In genomic region chr8:122419881-122420555, GRCm38 (mm10) we compare ENCODE assay signal across 16 mouse cellular contexts. TPM values are rescaled to one million over a fixed set of nuclear protein-coding genes. Genes with fewer than 3 reads are reported as not detected.
DNase-seq lines count a peak whose midpoint lies in the region; ATAC-seq and TF ChIP-seq lines count a peak whose summit lies in the region.
"Had no signal": no experiment of that assay in that cellular context is flagged by ENCODE, and none has a peak within 500 bp of the region (broad histone marks: within the 10 kb centered on the region; RNA-seq: fewer than 3 reads in every experiment).

No protein-coding gene starts in this region.

- intact Hi-C loops in heart, postnatal 10 days (cut with DNase I): no loop called here
- intact Hi-C loops in heart, postnatal 25 days (cut with DNase I): no loop called here
- intact Hi-C loops in left cerebral cortex, postnatal 4 days (cut with DNase I): no loop called here

- no peak for ATAC-seq in stomach, postnatal 0 days (ENCODE audit: low FRiP score, low TSS enrichment)

- DNase-seq in heart, postnatal 10 days: peak; percentile 32 to 50
- DNase-seq in heart, postnatal 25 days (ENCODE audit: low spot score): no peak
- DNase-seq in 3T3-L1 (ENCODE audit: low read depth, low spot score) (peak; percentile 48), NIH3T3 (ENCODE audit: low read depth) (peak; percentile 25)
- DNase-seq in left cerebral cortex, postnatal 4 days: peak; percentile 74
- DNase-seq in stomach, postnatal 0 days (ENCODE audit: low spot score): no peak
- no peak for DNase-seq in B cell, adult 2 months
- DNase-seq in heart, adult 11 months: no peak
- DNase-seq: cerebellum, adult 11-12 months; gastrocnemius, postnatal 36 days; kidney, postnatal 4 days; liver, embryonic 13.5 days; midbrain, embryonic 14.5 days; spleen, adult 18-20 months; thymus, postnatal 25 days had no signal

- TF ChIP-seq EP300 in stomach, postnatal 0 days (optimal IDR thresholded peaks at IDR 0.05): no peak

- H3K9me3 ChIP-seq in stomach, postnatal 0 days (ENCODE audit: control insufficient read depth, low read length): no peaks in the 10 kb centered on the region
- H3K9me3 ChIP-seq: liver, embryonic 13.5 days; neural tube, embryonic 15.5 days had no signal

- TF ChIP-seq CTCF in stomach, postnatal 0 days (IDR thresholded peaks at IDR 0.05; ENCODE audit: low read depth): no peak

- H3K4me3 ChIP-seq in stomach, postnatal 0 days (ENCODE audit: low read depth, low read length): no peak overlapping the region
- H3K4me3 ChIP-seq: liver, embryonic 13.5 days; neural tube, embryonic 15.5 days had no signal

- 62% methylated on average over 9 of the region's 9 CpGs for WGBS in stomach, postnatal 0 days

- no peak overlapping the region; the same call in 1 of the 2 replicates for H3K27ac ChIP-seq in stomach, postnatal 0 days (replicated peaks)
- H3K27ac ChIP-seq: liver, embryonic 13.5 days; neural tube, embryonic 15.5 days had no signal

- H3K36me3 ChIP-seq in stomach, postnatal 0 days (ENCODE audit: control insufficient read depth, insufficient read depth, low read length): peaks cover 18% of the 10 kb centered on the region

- H3K4me2 ChIP-seq in stomach, postnatal 0 days (replicated peaks; ENCODE audit: low read depth): no peak overlapping the region
- H3K4me2 ChIP-seq: liver, embryonic 13.5 days; neural tube, embryonic 15.5 days had no signal

- no peak overlapping the region for H3K9ac ChIP-seq in stomach, postnatal 0 days (ENCODE audit: low read length)
- H3K9ac ChIP-seq: liver, embryonic 13.5 days; neural tube, embryonic 15.5 days had no signal

- H3K27me3 ChIP-seq in stomach, postnatal 0 days (ENCODE audit: control insufficient read depth, insufficient read depth, low read length): no peaks in the 10 kb centered on the region
- H3K27me3 ChIP-seq: liver, embryonic 13.5 days; neural tube, embryonic 15.5 days had no signal

- no peaks in the 10 kb centered on the region for H3K4me1 ChIP-seq in stomach, postnatal 0 days (replicated peaks; ENCODE audit: control insufficient read depth, insufficient read depth)
- H3K4me1 ChIP-seq: neural tube, embryonic 15.5 days had no signal

RNA-seq across cellular contexts. Expression of gene Il17c, which starts 1.8 kb away (rescaled TPM):
- total RNA-seq in heart, postnatal 10 days (2021): not detected
- total RNA-seq in heart, postnatal 25 days (2021): not detected
- total RNA-seq in left cerebral cortex, postnatal 4 days (2021): under 1 TPM in 1 of 2 experiments, not detected in 1; 0.52 TPM
- 0.15 and 0.32 TPM in 2 replicates for polyA plus RNA-seq in stomach, postnatal 0 days (2015; fragmentation: Nextera tagmentation; extraction: Ambion mirVana)
- total RNA-seq: gastrocnemius, postnatal 36 days had no signal
- polyA plus RNA-seq: liver, embryonic 13.5 days; midbrain, embryonic 14.5 days; neural tube, embryonic 15.5 days had no signal

RNA-seq across cellular contexts. Expression of gene Cyba, which starts 12.7 kb away (rescaled TPM):
- 10 to 100 TPM; 61.8 to 63.9 TPM for total RNA-seq in heart, postnatal 10 days (2021)
- 10 to 100 TPM; 39.4 to 45.3 TPM for total RNA-seq in heart, postnatal 25 days (2021)
- total RNA-seq in left cerebral cortex, postnatal 4 days (2021): 10 to 100 TPM in 1 of 2 experiments, 1 to 10 TPM in 1; 8.8 to 10.1 TPM
- polyA plus RNA-seq in stomach, postnatal 0 days (2015; fragmentation: Nextera tagmentation; extraction: Ambion mirVana): 250 and 267 TPM in 2 replicates

RNA-seq across cellular contexts. Expression of gene Mvd, which starts 23.2 kb away (rescaled TPM):
- 1 to 10 TPM; 5.4 to 5.7 TPM for total RNA-seq in heart, postnatal 10 days (2021)
- total RNA-seq in heart, postnatal 25 days (2021): 1 to 10 TPM; 5.3 to 5.7 TPM
- total RNA-seq in left cerebral cortex, postnatal 4 days (2021): 10 to 100 TPM; 68.7 to 78.2 TPM
- 34.6 and 35.7 TPM in 2 replicates for polyA plus RNA-seq in stomach, postnatal 0 days (2015; fragmentation: Nextera tagmentation; extraction: Ambion mirVana)

RNA-seq across cellular contexts. Expression of gene Snai3, which starts 40.5 kb away (rescaled TPM):
- total RNA-seq in heart, postnatal 10 days (2021): under 1 TPM; 0.52 to 0.53 TPM
- 1 to 10 TPM; 2.5 to 2.7 TPM for total RNA-seq in heart, postnatal 25 days (2021)
- not detected for total RNA-seq in left cerebral cortex, postnatal 4 days (2021)
- polyA plus RNA-seq in stomach, postnatal 0 days (2015; fragmentation: Nextera tagmentation; extraction: Ambion mirVana): 1.4 and 1.6 TPM in 2 replicates
- polyA plus RNA-seq: midbrain, embryonic 14.5 days had no signal

RNA-seq across cellular contexts. Expression of gene Zc3h18, which starts 43.6 kb away (rescaled TPM):
- 10 to 100 TPM; 25.5 to 27.5 TPM for total RNA-seq in heart, postnatal 10 days (2021)
- 10 to 100 TPM; 20.1 to 21.8 TPM for total RNA-seq in heart, postnatal 25 days (2021)
- total RNA-seq in left cerebral cortex, postnatal 4 days (2021): 10 to 100 TPM; 47.9 to 49.3 TPM
- polyA plus RNA-seq in stomach, postnatal 0 days (2015; fragmentation: Nextera tagmentation; extraction: Ambion mirVana): 19.4 and 19.8 TPM in 2 replicates

Comparison
In these comparisons a context has a peak if more than half of its experiments do, and no peak if none do; other contexts are left out.
1. DNase-seq: peak in heart, postnatal 10 days (2 of 2), 3T3-L1 (single experiment), NIH3T3 (single experiment) and left cerebral cortex, postnatal 4 days (single experiment); none in heart, postnatal 25 days (single experiment), stomach, postnatal 0 days (single experiment), B cell, adult 2 months (0 of 2) and heart, adult 11 months (single experiment).
2. RNA of gene Mvd, which starts 23.2 kb away (total RNA-seq): 68.7 to 78.2 TPM in left cerebral cortex, postnatal 4 days; 5.3 to 5.7 TPM in heart, postnatal 25 days and 5.4 to 5.7 TPM in heart, postnatal 10 days; every median in the first group is over 10 times any median in the second.